Mouse (Mus musculus): ENCODE data around the gene Patz1. TPM values are rescaled to one million over a fixed set of nuclear protein-coding genes. Genes with fewer than 3 reads are reported as not detected.

The Patz1 gene
- polyA plus RNA-seq, 1 experiment from 2014 or later: 41.2 TPM

- WGBS: 80% methylated on average over 10 of the region's 10 CpGs
- Histone ChIP-seq H3K4me2 (ENCODE audit: low read depth, low read length) (no peak overlapping the region), H3K9me3 (ENCODE audit: control insufficient read depth, low read length) (no peaks in the 10 kb centered on the region), H3K36me3 (ENCODE audit: control insufficient read depth, insufficient read depth, low read length) (peaks cover 53% of the 10 kb centered on the region), H3K4me1 (replicated peaks; ENCODE audit: control insufficient read depth, insufficient read depth, low read length) (peaks cover 25% of the 10 kb centered on the region), H3K4me3 (ENCODE audit: low read length) (no peak overlapping the region), H3K27me3 (ENCODE audit: control insufficient read depth, insufficient read depth, low read depth, low read length) (no peaks in the 10 kb centered on the region), H3K9ac (ENCODE audit: low read length) (no peak overlapping the region), H3K27ac (ENCODE audit: low read length) (no peak overlapping the region)
- ATAC-seq (ENCODE audit: low read depth): no peak
Observed at GRCm38 (mm10) chr11:3297871-3298812, 9.5 kb downstream of the Patz1 start.

GRCm38 (mm10) chr11:3298813-3299185 lies 10.1 kb downstream of the Patz1 start:
- peaks cover 23% of the 10 kb centered on the region for H3K4me1 ChIP-seq (replicated peaks; ENCODE audit: control insufficient read depth, insufficient read depth, low read length)
- H3K36me3 ChIP-seq (ENCODE audit: control insufficient read depth, insufficient read depth, low read length): peaks cover 50% of the 10 kb centered on the region
- no peak for ATAC-seq (ENCODE audit: low read depth)
- H3K4me2 ChIP-seq (ENCODE audit: low read depth, low read length): no peak overlapping the region
- WGBS: 89% methylated on average over 14 of the region's 14 CpGs
- no peaks in the 10 kb centered on the region for H3K9me3 ChIP-seq (ENCODE audit: control insufficient read depth, low read length)
- no peak overlapping the region for H3K27ac ChIP-seq (ENCODE audit: low read length)
- H3K9ac ChIP-seq (ENCODE audit: low read length): no peak overlapping the region
- H3K4me3 ChIP-seq (ENCODE audit: low read length): no peak overlapping the region
- H3K27me3 ChIP-seq (ENCODE audit: control insufficient read depth, insufficient read depth, low read depth, low read length): no peaks in the 10 kb centered on the region

- Histone ChIP-seq H3K4me1 (replicated peaks; ENCODE audit: control insufficient read depth, insufficient read depth, low read length) (peaks cover 5% of the 10 kb centered on the region), H3K9me3 (ENCODE audit: control insufficient read depth, low read length) (no peaks in the 10 kb centered on the region), H3K27ac (ENCODE audit: low read length) (no peak overlapping the region), H3K4me2 (ENCODE audit: low read depth, low read length) (no peak overlapping the region), H3K9ac (ENCODE audit: low read length) (no peak overlapping the region), H3K36me3 (ENCODE audit: control insufficient read depth, insufficient read depth, low read length) (peaks cover 55% of the 10 kb centered on the region), H3K27me3 (ENCODE audit: control insufficient read depth, insufficient read depth, low read depth, low read length) (no peaks in the 10 kb centered on the region), H3K4me3 (ENCODE audit: low read length) (no peak overlapping the region)
- ATAC-seq (ENCODE audit: low read depth): no peak
- 91% methylated on average over 5 of the region's 5 CpGs for WGBS
Observed at GRCm38 (mm10) chr11:3301075-3301474, 12.4 kb downstream of the Patz1 start.

GRCm38 (mm10) chr11:3302385-3302784 lies 13.7 kb downstream of the Patz1 start:
- Histone ChIP-seq H3K27ac (ENCODE audit: low read length) (peak overlapping the region; percentile 48), H3K9me3 (ENCODE audit: control insufficient read depth, low read length) (no peaks in the 10 kb centered on the region), H3K36me3 (ENCODE audit: control insufficient read depth, insufficient read depth, low read length) (peaks cover 60% of the 10 kb centered on the region), H3K4me2 (ENCODE audit: low read depth, low read length) (no peak overlapping the region), H3K9ac (ENCODE audit: low read length) (no peak overlapping the region), H3K27me3 (ENCODE audit: control insufficient read depth, insufficient read depth, low read depth, low read length) (no peaks in the 10 kb centered on the region), H3K4me1 (replicated peaks; ENCODE audit: control insufficient read depth, insufficient read depth, low read length) (peaks cover 5% of the 10 kb centered on the region), H3K4me3 (ENCODE audit: low read length) (no peak overlapping the region)
- 56% methylated on average over 4 of the region's 4 CpGs for WGBS
- peak; percentile 21 for ATAC-seq (ENCODE audit: low read depth)

- peak; percentile 81 for ATAC-seq (ENCODE audit: low read depth)
- Histone ChIP-seq H3K36me3 (ENCODE audit: control insufficient read depth, insufficient read depth, low read length) (peaks cover 64% of the 10 kb centered on the region), H3K27ac (ENCODE audit: low read length) (peak overlapping the region; percentile 48), H3K4me1 (replicated peaks; ENCODE audit: control insufficient read depth, insufficient read depth, low read length) (peaks cover 5% of the 10 kb centered on the region), H3K4me3 (ENCODE audit: low read length) (no peak overlapping the region), H3K9ac (ENCODE audit: low read length) (no peak overlapping the region), H3K4me2 (ENCODE audit: low read depth, low read length) (no peak overlapping the region), H3K9me3 (ENCODE audit: control insufficient read depth, low read length) (no peaks in the 10 kb centered on the region), H3K27me3 (ENCODE audit: control insufficient read depth, insufficient read depth, low read depth, low read length) (no peaks in the 10 kb centered on the region)
- 43% methylated on average over 4 of the region's 4 CpGs for WGBS
Observed at GRCm38 (mm10) chr11:3302792-3303191, 14.1 kb downstream of the Patz1 start.

GRCm38 (mm10) chr11:3305821-3306220 lies 17.1 kb downstream of the Patz1 start:
- Histone ChIP-seq H3K27me3 (ENCODE audit: control insufficient read depth, insufficient read depth, low read depth, low read length) (no peaks in the 10 kb centered on the region), H3K36me3 (ENCODE audit: control insufficient read depth, insufficient read depth, low read length) (peaks cover 57% of the 10 kb centered on the region), H3K9ac (ENCODE audit: low read length) (no peak overlapping the region), H3K4me2 (ENCODE audit: low read depth, low read length) (no peak overlapping the region), H3K27ac (ENCODE audit: low read length) (no peak overlapping the region), H3K4me3 (ENCODE audit: low read length) (no peak overlapping the region), H3K4me1 (replicated peaks; ENCODE audit: control insufficient read depth, insufficient read depth, low read length) (peaks cover 5% of the 10 kb centered on the region), H3K9me3 (ENCODE audit: control insufficient read depth, low read length) (no peaks in the 10 kb centered on the region)
- no peak for ATAC-seq (ENCODE audit: low read depth)
- 91% methylated on average over 4 of the region's 4 CpGs for WGBS

GRCm38 (mm10) chr11:3307875-3308274 lies 19.2 kb downstream of the Patz1 start:
- Histone ChIP-seq H3K27ac (ENCODE audit: low read length) (no peak overlapping the region), H3K9ac (ENCODE audit: low read length) (no peak overlapping the region), H3K9me3 (ENCODE audit: control insufficient read depth, low read length) (no peaks in the 10 kb centered on the region), H3K4me3 (ENCODE audit: low read length) (no peak overlapping the region), H3K4me2 (ENCODE audit: low read depth, low read length) (no peak overlapping the region), H3K4me1 (replicated peaks; ENCODE audit: control insufficient read depth, insufficient read depth, low read length) (peaks cover 5% of the 10 kb centered on the region), H3K27me3 (ENCODE audit: control insufficient read depth, insufficient read depth, low read depth, low read length) (no peaks in the 10 kb centered on the region), H3K36me3 (ENCODE audit: control insufficient read depth, insufficient read depth, low read length) (peaks cover 61% of the 10 kb centered on the region)
- no peak for ATAC-seq (ENCODE audit: low read depth)
- WGBS: 93% methylated on average over 3 of the region's 3 CpGs

GRCm38 (mm10) chr11:3309884-3310283 lies 21.2 kb downstream of the Patz1 start:
- Histone ChIP-seq H3K4me2 (ENCODE audit: low read depth, low read length) (no peak overlapping the region), H3K9ac (ENCODE audit: low read length) (no peak overlapping the region), H3K27me3 (ENCODE audit: control insufficient read depth, insufficient read depth, low read depth, low read length) (no peaks in the 10 kb centered on the region), H3K36me3 (ENCODE audit: control insufficient read depth, insufficient read depth, low read length) (peaks cover 54% of the 10 kb centered on the region), H3K4me3 (ENCODE audit: low read length) (no peak overlapping the region), H3K9me3 (ENCODE audit: control insufficient read depth, low read length) (no peaks in the 10 kb centered on the region), H3K27ac (ENCODE audit: low read length) (no peak overlapping the region), H3K4me1 (replicated peaks; ENCODE audit: control insufficient read depth, insufficient read depth, low read length) (no peaks in the 10 kb centered on the region)
- 86% methylated on average over 4 of the region's 4 CpGs for WGBS
- no peak for ATAC-seq (ENCODE audit: low read depth)

GRCm38 (mm10) chr11:3310789-3311585 lies 22.3 kb downstream of the Patz1 start:
- Histone ChIP-seq H3K4me2 (ENCODE audit: low read depth, low read length) (no peak overlapping the region), H3K4me3 (ENCODE audit: low read length) (no peak overlapping the region), H3K9ac (ENCODE audit: low read length) (no peak overlapping the region), H3K36me3 (ENCODE audit: control insufficient read depth, insufficient read depth, low read length) (peaks cover 46% of the 10 kb centered on the region), H3K9me3 (ENCODE audit: control insufficient read depth, low read length) (no peaks in the 10 kb centered on the region), H3K4me1 (replicated peaks; ENCODE audit: control insufficient read depth, insufficient read depth, low read length) (no peaks in the 10 kb centered on the region), H3K27me3 (ENCODE audit: control insufficient read depth, insufficient read depth, low read depth, low read length) (no peaks in the 10 kb centered on the region), H3K27ac (ENCODE audit: low read length) (no peak overlapping the region)
- WGBS: 85% methylated on average over 10 of the region's 10 CpGs
- ATAC-seq (ENCODE audit: low read depth): no peak
